Mouse (Mus musculus): Measurements from ENCODE around the gene Phlda2.

Phlda2 gene

DNA sequence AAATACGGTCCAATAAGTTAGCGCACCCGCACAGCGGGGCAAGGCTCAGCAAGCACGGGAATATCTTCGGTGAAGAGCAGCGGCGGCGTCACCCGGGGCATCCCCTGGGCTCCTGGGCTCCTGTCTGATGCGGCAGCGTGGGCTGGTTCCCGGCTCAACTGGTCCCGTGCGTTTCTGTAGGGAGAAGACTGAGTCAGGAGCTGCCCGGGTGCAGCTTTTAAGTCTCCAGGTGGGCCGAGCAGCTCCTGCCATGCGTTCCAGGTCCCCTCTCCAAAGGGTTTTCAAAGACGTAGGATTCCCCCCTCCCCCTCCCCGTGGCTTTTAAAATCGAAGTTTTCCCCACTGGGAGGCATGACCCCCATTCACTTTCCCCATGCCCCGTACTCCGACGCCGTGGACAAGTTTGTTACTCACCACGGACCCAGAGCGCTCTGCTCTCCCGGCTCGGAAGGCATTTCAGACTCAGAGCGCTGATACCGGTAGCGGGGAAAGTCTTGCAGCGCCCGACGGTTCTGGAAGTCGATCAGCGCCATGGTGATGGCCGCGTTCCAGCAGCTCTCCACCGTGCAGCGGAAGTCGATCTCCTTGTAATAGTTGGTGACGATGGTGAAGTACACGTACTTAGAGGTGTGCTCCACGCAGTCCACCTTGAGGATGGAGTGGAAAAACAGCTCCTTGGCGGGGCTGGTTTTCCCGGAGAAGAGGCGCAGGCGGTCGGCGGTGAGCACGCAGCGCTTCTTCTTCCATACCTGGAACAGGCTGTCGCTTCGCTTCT lies 1.1 kb downstream of the Phlda2 start:
- DNase-seq: peak; percentile 71

DNA sequence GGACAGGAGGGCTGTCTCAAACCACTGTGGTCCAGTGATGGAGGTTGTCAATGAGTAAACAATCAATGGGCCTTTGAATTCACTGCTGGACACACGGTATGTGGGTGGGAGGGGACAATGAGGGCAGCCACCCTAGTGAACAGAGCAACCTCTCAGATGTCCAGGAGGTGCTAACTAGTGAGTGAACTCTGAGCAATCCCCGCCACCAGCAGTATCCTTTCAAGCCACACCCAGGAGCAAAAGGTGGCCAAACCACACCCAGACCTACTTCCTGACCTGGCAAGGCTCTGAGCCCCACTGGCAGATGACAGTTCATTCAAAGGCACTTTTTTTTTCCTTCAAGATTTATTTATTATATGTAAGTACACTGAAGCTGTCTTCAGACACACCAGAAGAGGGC lies 2.0 kb downstream of the Phlda2 start:
- peak; percentile 70 for DNase-seq

DNA sequence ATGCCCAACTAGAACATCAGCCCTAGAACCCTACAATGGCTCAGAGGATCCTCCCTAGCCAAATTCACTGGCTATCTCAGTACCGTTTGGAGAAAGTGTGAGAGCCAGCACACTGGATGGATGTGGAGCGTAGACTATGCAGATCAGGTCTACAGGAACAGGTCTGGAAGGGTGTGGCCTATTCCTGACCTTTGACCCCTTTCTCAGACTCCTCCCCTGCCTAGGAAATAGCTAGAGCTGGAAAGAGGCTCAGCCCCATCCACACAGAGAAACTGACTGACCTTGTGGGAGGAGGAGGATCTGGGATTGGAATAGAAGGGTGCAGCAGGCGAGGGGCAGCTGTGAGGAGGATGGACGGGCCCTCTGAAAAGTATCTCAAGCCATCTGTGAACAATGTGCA lies 4.4 kb downstream of the Phlda2 start:
- DNase-seq: peak; percentile 33

DNA sequence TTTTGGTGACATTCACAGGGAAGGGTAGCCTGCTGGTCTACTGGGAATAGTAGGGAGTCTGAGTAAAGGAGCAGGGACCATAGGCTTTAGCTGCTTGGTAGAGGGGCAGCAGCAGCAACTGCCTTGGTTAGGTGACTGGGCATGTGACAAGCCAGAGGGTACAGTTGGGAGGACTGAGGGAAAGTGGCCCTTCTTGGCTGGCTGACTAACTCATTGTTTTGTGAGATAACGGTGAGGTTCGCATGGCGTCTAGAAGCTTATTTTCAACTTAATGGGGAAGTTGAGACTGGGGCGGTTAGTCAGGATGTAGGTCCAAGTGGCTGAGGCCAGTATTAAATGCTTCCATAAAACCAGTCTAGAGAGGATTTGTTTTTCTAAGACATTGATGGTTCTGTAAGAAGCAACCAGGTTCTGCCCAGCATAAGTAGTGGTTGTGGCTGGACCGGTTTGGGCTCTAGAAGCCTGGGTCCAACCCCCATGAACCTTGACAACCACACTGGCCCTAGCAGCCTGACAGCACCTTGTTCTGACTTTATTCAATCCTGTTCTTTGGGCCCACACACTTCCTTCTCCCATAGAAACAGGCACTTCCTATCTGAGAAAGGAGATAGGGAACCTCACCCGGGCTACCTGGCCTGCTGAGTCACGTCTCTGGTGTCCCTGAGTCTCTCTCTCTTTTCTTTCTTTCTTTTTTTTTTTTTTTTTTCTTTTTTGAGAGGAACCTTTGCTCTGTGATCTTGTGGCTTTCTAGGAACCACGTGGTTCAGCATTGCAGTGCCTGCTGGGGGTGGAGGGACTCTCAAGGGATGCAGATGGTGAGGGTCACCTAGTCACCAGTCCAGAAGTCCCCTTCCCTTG lies 7.6 kb downstream of the Phlda2 start:
- DNase-seq: no peak

DNA sequence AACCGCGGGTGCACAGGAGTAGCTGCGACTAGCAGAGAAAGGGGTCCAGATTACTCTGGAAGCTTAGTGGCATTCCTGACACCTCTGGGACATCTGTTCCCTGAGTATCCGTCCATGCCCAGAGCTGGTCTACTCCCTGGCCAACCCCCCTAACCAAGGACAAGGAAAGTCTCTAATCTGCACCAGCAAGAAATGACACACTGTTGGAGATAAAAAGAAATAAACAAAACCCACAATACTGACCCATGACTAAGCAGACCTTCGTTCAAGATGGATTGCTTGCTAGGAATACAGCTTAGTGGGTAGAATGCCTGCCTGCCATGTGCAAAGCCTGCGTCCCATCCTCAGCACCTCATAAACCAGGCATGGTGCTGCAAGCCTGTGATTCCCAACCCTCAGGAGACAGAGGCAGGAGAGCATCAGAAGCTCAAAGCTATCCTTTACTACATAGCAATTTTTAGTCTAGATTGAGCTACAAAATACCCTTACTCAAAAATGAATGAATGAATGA lies 9.3 kb downstream of the Phlda2 start:
- DNase-seq: no peak

DNA sequence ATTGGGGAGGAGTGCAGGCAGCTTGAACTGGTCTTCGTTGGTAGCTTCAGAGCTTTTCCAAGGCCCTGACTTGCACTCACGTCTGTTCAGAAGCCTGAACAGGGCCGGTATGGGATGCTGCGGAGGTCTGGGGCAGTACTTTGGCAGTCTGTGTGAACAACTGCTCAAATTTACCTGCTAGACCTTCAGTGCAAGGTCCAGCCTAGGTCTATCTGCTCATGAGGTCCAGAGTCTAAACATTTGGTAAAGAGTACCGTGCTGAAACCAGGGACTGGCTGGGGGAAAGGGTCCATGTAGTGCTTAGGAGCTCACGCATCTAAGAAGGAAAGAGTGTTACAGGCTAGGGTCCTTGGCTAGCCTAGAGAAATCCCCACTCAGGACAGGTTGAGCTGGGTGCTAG lies 13.2 kb downstream of the Phlda2 start:
- no peak for DNase-seq

DNA sequence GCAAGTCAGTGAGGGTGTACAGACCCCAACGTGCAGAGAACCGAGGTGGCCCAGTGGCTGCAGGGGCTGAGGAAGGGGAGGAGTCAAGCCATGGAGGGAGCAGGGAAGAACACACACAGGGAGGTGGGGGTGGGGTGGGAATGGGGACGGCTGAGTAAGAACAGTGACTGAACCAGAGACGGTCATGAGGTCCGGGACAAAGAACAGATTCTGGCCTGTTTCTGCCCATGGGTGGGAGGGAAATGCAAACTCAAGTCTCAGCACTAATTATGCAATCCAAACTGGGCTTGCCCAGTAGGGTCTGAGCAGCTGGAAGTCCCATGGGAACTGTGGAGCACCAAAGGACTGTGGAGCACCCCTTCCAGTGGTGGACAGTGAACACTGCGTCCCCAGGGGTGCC lies 20.4 kb downstream of the Phlda2 start:
- DNase-seq: peak; percentile 41

DNA sequence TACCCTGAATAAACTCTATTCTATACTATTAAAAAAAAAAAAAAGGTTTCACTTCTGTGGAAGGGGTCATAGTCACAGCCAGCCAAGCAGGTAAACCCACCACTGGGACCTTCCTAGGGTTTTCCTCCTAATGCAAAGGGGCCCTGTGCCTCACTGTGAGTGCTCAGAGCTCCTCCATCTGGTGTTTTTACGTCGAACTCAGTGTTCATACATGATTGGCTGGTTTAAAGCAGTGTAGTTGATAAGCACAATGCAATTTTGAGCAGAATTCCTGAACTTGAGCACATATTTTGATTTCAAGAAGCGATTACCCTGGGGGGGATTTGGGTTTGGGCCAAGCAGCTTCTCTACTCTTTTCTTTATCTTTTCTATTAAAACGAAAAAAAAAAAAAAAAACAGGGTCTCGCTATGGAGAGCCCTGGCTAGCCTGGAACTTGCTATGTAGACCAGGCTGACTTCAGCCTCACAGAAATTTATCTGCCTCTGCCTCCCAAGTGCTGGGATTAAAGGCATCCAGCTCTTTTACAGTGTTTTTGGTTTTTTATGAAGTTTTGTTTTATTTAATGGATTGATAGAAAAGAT lies 21.1 kb downstream of the Phlda2 start:
- no peak for DNase-seq

DNA sequence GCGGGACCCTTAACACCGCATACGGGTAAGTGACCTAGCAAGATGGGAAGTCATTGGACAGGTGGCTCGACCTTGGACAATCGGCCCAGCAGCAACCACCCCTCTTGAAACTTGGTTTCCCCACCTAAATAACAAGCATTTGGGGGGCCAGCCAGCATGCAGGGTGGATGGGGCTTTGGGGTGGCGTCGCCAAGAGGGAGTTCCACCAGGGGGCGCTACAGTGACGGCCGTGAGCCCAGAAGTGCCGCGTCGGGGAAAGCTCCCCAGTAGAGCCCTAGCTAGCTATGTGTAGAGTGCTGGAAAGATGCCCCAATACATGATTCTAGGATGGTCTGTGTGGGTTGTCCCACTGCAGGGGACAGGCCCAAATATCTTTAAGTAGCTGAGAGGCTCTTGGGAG lies 22.5 kb downstream of the Phlda2 start:
- peak; percentile 69 for DNase-seq

DNA sequence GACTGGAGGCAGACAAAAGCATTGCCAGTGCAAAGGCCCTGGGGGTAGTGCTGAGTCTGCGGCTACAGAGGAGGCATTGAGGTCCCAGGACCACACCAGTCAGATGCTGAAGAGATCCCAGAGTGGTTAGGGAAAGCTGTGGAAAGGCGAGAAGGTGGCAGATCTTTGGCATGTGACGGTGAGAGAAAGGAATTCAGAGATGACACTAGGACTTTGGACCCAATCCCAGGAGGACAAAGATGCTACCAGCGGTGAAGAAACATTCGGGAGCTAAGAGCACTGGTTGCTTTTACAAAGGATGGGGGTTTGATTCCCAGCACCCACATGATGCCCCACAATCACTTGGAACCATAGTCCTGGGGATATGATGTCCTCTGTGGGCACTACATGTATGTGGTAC lies 25.1 kb downstream of the Phlda2 start:
- DNase-seq: no peak

DNA sequence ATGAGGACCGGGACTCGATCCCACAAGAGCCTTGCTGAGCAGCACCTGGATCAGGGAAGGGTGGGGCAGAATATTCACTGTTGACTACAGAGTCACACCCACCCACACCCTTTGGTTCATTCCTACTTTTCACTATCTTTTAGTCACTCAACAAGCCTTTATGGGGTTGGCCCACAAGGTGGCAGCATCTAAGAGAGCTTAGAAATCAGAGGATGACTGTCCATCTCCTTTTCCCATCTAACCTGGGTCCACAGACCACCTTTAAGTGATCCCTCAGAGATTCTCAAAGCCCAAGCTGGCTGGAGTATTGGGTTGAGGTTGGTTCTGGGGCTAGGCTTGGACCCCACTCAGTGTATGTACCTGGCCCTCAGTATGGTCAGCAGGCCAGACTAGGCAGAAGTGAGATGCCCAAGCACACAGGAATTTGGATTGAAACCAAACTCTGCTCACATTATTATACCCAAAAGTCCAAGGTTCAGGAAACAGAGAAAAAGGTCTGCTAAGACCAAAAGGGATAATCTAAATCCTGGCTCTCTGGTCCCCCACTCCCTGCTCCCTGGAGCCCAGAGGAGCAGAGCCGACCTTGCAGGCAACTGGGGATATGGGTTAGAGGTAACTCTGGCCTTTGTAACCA lies 26.1 kb downstream of the Phlda2 start:
- peak; percentile 28 for DNase-seq

DNA sequence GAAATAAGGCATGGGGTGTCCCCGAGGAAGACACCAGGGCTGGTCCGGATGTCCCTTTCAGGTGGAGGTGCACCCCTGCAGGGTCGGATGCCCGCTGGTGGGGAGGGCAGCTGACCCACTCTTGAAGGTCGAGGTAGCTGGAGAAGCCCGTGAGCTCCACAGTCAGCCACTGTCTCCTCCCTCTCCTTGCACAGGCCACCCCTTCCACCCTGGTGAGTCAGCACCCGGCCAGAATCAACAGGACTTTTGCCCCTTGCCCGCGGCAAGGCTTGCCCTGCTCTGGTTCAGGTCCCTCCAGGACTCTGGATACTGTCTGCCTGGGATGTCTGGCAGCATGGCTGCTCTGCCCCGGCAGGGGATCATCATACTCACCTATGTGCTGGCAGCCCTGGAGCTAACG lies 27.1 kb downstream of the Phlda2 start:
- DNase-seq: peak; percentile 83

DNA sequence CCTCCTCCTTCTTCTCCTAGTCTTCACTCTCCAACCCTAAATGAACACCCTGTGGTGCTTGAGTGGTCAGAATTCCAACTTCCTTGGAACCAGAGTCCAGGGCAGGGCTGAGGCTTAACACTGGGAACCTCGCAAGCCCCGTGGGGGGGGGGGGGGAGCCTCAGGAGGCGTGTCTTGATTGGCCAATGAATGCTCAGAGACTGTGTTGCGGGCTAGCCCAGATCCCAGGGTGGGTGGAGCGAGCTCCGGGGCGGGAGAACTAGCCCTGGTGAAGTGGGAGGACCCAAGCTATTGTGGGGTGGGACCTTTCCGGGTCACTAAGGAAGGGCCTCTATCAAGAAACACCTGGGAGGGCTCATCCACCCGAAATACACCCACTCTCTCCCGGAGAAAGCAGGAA lies 28.1 kb downstream of the Phlda2 start:
- peak; percentile 76 for DNase-seq

DNA sequence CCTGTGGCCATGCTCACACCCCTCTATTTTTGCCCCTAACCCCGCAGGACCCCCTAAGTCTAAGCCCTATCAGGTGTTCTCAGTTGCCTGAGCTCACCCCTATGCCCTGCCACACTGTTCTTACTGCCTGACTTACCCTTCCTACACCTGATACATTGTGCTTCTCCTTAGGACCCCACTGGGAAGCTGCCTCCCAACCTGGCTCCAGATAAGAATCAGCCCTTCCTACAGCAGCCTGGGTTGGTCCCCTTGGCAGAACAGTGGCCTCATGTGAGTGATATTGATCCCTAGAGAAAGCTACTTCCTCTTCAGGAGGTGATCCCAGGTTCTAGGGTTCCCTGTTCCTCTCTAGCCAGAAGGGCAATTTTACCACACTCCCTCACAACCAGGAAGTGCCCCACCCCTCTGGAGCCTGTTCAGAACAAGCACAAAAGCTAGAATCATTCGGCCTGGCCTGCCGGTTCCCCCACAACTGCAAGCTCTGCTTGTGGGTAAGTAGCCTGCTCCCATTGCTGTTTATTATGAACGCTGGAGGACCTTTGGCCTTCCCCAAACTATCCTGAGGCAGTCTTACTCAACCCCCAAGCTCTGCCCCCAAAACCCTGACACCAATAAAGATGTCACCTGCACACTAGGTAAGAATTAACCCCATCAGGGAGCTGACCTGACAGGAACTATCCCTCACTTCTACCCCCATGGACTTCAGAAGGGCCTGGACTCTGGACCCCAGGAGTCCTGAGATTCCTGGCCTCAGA lies 29.4 kb downstream of the Phlda2 start, which contains the start of gene Slc22a18:
Gene Slc22a18 (plus strand): TSS at position 390 of the 755 bp plus-strand sequence.
- peak; percentile 60 for DNase-seq

DNA sequence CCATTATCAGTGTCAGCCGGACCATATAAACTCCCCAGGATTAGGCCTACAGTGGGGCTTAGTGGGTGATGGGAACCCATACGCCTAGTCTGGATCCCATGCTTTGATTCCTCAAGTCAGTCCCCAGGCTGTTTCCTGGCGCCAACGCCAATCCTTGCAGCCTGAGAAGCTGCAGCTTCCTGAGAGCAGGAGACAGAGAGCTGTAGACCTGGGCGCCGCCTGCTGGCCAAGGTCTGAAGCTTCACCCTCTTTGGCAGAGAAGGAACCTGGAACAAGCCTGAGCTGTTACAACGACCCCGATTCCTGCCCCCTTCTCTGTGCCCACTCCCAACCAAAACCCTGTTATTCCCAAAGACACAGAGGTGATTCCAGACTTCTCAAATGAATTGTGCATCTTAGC lies 33.0 kb downstream of the Phlda2 start:
- peak; percentile 82 for DNase-seq

DNA sequence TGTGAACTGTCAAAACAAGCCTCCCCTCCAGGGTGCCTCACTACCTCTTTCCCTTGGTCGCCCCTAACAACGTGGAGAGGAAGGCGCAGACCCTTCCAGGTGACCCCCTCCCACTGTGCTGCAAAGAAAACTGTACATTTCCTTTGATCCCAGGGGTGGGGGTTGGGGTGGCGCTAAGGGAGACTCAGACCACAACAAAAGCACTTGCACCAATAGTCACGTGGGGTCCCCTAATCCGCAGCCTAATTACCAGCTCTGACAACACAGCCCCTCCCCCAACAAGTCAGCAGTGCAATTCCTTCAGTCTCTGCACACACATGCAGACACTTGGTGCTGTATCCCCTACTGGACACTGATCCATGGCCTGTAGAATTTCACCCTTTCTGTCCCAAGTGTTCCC lies 35.2 kb downstream of the Phlda2 start:
- DNase-seq: no peak

DNA sequence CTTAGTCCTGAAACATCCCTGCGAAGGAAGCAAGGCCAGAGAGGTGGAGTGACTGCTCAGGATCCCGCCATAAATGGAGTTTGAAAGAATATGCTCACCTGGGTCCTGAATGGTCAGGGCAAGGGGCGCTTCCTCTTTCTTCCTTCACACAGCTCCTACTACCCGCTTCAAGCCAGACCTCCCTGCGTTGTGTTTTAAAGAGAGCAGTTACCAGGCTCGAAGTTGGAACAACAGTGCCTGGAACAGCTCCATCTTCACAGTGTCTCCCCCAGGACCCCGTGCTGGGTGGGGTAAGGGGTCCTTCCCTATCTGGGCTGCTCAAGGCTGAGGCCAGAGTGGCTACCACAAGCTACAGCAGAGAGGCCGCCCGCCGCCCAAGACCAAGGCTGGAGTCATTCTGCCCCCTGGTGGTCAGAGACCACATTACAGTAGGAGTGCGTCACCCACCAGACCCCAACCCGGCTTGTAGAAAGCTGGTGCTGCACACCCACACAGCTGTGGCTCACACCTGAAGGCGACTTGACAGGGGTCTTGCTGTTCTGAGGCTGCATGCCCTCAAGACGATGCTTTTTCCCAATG lies 36.8 kb downstream of the Phlda2 start:
- DNase-seq: peak; percentile 84

DNA sequence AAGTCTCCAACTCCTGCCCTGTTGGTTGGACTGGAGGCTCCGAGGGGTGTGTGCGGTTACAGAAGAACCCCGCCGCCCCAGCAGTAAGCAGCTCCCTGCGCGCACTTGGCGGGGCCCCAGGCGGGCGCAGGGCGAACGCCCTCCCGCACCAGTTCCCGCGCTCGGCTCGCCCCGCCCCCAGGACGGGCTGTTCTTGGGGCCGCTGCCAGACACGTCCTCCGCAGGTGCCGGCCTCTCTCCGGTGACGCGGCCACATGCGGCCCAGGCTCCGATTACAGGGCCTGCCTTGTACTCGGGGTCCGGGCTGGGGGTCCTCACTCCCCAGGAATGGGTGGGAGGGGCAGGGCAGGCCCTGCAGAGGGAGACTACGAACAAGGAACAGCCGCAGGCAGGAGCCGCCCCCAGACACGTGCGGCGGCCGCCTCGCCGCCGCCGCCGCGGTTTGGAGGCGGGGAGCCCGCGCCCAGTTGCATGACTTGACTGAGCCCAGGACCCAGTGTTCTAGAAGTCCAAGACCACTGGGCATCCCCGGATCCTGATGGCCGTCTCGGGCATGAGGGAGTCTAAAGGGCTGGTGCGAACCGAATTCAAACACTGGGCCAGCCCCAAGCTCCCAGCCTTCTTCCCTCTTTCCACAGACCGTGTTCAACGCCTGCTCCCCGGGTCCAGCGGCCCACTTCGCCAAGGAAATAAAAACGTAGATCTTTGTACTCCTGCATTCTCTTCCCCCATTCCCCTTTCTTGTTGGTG lies 38.0 kb downstream of the Phlda2 start:
- peak; percentile 70 for DNase-seq

DNA sequence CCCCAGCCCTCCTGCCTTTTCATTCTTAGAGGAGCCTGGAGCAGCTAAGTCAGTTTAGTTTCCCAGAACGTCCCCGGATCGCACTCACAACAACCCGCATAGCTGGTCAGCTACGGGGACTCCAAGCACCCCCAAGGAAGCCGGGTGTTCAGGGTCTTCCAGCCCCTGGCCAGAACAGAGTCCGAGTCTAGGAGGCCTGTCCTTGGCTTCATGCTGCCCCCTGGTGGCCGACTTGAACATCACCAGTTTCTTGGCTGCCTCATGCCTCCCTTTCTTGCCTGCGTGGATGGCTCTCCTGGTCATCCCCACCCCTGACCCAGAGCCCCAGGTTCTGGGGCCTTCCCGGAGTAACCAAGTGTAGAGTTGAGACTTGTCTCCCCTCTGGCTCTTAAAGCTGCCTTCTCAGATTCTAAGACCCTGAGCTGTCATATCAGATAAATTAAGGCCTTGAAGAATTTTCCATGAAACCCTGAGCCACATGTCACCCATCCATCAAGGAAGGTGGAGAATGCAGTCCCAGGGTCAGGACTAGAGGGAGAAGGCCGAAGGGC lies 39.0 kb downstream of the Phlda2 start:
- DNase-seq: peak; percentile 77

DNA sequence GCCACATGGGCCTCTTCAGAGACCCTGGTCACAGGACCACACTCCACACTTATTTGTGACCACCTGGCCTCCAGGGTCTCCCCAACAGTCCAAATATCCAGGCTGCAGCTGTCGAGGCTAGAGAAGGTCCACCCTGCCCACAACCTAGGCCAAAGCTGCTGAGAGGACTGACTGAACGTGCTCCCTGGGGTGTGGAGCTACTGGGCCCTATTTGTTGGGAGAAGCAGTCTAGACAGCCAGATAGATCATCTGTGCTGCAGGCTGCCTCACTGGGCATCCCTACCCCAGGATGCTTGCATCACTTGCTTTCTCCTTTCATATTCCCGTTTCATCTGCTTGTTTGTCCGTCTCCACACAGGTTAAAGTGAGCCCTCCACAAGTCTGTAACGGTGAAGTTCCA lies 40.4 kb downstream of the Phlda2 start:
- DNase-seq: no peak

DNA sequence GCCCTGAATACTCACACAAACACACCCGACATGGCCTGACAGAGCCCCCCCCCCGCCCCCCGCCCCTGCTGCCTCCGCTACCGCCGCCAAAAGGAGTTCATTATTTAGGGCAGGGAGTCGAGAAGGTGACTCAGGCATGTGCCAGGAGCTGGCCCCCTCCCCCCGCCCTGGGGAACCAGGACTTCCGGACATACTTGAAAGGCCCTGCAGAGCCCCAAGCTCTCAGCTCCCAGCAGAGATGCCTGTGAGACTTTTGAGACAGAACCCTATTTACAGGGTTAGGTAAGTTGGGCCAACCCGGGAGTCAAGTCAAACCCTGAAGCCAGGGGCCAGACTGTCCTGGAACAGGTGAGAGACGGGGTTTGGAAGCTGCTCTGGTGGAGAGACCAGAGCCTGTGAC lies 41.0 kb downstream of the Phlda2 start:
- no peak for DNase-seq

Measured in kidney, postnatal 14 days (tissue).